In genomic region chr11:113806382-113807077, GRCm38 (mm10) we compare ENCODE assay signal across 8 mouse cellular contexts. TPM values are rescaled to one million over a fixed set of nuclear protein-coding genes. Genes with fewer than 3 reads are reported as not detected.
DNase-seq lines count a peak whose midpoint lies in the region; ATAC-seq and TF ChIP-seq lines count a peak whose summit lies in the region.

No protein-coding gene starts in this region.

- no peaks in the 10 kb centered on the region for H3K36me3 ChIP-seq in forebrain, embryonic 14.5 days (ENCODE audit: control insufficient read depth, insufficient read depth, low read length)
- H3K36me3 ChIP-seq in forebrain, embryonic 13.5 days (ENCODE audit: poor library complexity, severe bottlenecking), result no peaks in the 10 kb centered on the region
- no peaks in the 10 kb centered on the region for H3K36me3 ChIP-seq in intestine, postnatal 0 days (ENCODE audit: control insufficient read depth, insufficient read depth)

- 0 out of 2 replicates have a peak overlapping the region, but pooled peaks have one; percentile 27 for H3K27ac ChIP-seq in forebrain, embryonic 14.5 days (ENCODE audit: low read depth, low read length)
- H3K27ac ChIP-seq in forebrain, embryonic 13.5 days, result no peak overlapping the region; the same call in 1 of the 2 replicates
- peak overlapping the region; percentile 31; the same call in 1 of the 2 replicates for H3K27ac ChIP-seq in intestine, postnatal 0 days (ENCODE audit: low read depth, low read length)

- TF ChIP-seq CTCF in intestine, postnatal 0 days (IDR thresholded peaks at IDR 0.05; ENCODE audit: low read depth), result no peak

- no peak overlapping the region for H3K4me2 ChIP-seq in forebrain, embryonic 14.5 days (ENCODE audit: low read length)
- H3K4me2 ChIP-seq in forebrain, embryonic 13.5 days, result no peak overlapping the region
- H3K4me2 ChIP-seq in intestine, postnatal 0 days (replicated peaks; ENCODE audit: low read depth), result no peak overlapping the region

- 48% methylated on average over 9 of the region's 9 CpGs for WGBS in forebrain, embryonic 14.5 days
- 51% methylated on average over 9 of the region's 9 CpGs for WGBS in forebrain, embryonic 13.5 days
- WGBS in intestine, postnatal 0 days, result 60% methylated on average over 9 of the region's 9 CpGs

- no peak overlapping the region for H3K4me3 ChIP-seq in forebrain, embryonic 14.5 days (ENCODE audit: low read depth, low read length)
- no peak overlapping the region for H3K4me3 ChIP-seq in forebrain, embryonic 13.5 days
- H3K4me3 ChIP-seq in intestine, postnatal 0 days (ENCODE audit: low read depth, low read length), result no peak overlapping the region

- no peak for DNase-seq in forebrain, embryonic 14.5 days (ENCODE audit: low spot score)
- peak; percentile 28 for DNase-seq in ovary, postnatal 10 days (ENCODE audit: low spot score)
- DNase-seq in ovary, postnatal 36 days (ENCODE audit: low spot score), result no peak
- peak; percentile 66 for DNase-seq in lung, postnatal 14 days
- DNase-seq in T-cell, adult 2 months (ENCODE audit: low spot score), result no peak
- no peak for DNase-seq in adrenal gland, adult 2 months

- no peaks in the 10 kb centered on the region for H3K27me3 ChIP-seq in forebrain, embryonic 14.5 days (replicated peaks; ENCODE audit: control insufficient read depth, insufficient read depth, low read length)
- no peaks in the 10 kb centered on the region for H3K27me3 ChIP-seq in forebrain, embryonic 13.5 days
- no peaks in the 10 kb centered on the region for H3K27me3 ChIP-seq in intestine, postnatal 0 days (replicated peaks; ENCODE audit: control insufficient read depth, insufficient read depth, low read length)

- peaks cover 9% of the 10 kb centered on the region for H3K4me1 ChIP-seq in forebrain, embryonic 14.5 days (ENCODE audit: control insufficient read depth, insufficient read depth, low read length)
- H3K4me1 ChIP-seq in forebrain, embryonic 13.5 days, result peaks cover 37% of the 10 kb centered on the region
- H3K4me1 ChIP-seq in intestine, postnatal 0 days (replicated peaks; ENCODE audit: control insufficient read depth, insufficient read depth, low read length), result 0 out of 2 replicates have a peak, but pooled peaks cover 4% of the 10 kb centered on the region

- H3K9me3 ChIP-seq in forebrain, embryonic 14.5 days (replicated peaks; ENCODE audit: control insufficient read depth, low read length), result no peaks in the 10 kb centered on the region
- no peaks in the 10 kb centered on the region for H3K9me3 ChIP-seq in forebrain, embryonic 13.5 days (replicated peaks)
- H3K9me3 ChIP-seq in intestine, postnatal 0 days (ENCODE audit: control insufficient read depth), result no peaks in the 10 kb centered on the region

- no peak for ATAC-seq in forebrain, embryonic 14.5 days
- ATAC-seq in forebrain, embryonic 13.5 days, result no peak
- ATAC-seq in intestine, postnatal 0 days, result no peak

- no peak overlapping the region for H3K9ac ChIP-seq in forebrain, embryonic 14.5 days (ENCODE audit: low read length)
- H3K9ac ChIP-seq in forebrain, embryonic 13.5 days, result no peak overlapping the region
- H3K9ac ChIP-seq in intestine, postnatal 0 days (ENCODE audit: low read depth, low read length), result no peak overlapping the region

RNA-seq across cellular contexts. Expression of gene Cdc42ep4, which starts 54.8 kb away (rescaled TPM):
- polyA plus RNA-seq in forebrain, embryonic 14.5 days (2014; fragmentation: Nextera tagmentation; extraction: Ambion mirVana), result 52.4 and 61.5 TPM in 2 replicates
- polyA plus RNA-seq in forebrain, embryonic 13.5 days (2015; fragmentation: Nextera tagmentation; extraction: Ambion mirVana), result 89.8 and 98.0 TPM in 2 replicates
- 30.2 and 33.0 TPM in 2 replicates for polyA plus RNA-seq in intestine, postnatal 0 days (2015; fragmentation: Nextera tagmentation; extraction: Ambion mirVana)
- 100 to 1,000 TPM in 1 of 2 experiments, 10 to 100 TPM in 1; 96.8 to 142 TPM for total RNA-seq in adrenal gland, adult 2 months (2021)
- polyA plus RNA-seq in adrenal gland, adult 2 months (2012; rRNA removed), result 155 and 228 TPM in 2 replicates

Comparison
In these comparisons a context has a peak if more than half of its experiments do, and no peak if none do; other contexts are left out.
1. DNase-seq: peak in ovary, postnatal 10 days (single experiment) and lung, postnatal 14 days (single experiment); none in forebrain, embryonic 14.5 days (single experiment), ovary, postnatal 36 days (single experiment), T-cell, adult 2 months (single experiment) and adrenal gland, adult 2 months (single experiment).